Mouse (Mus musculus) CH12.LX (cell line): Measurements from ENCODE around the gene Ptgr2.

Source experiments
- BHLHE40 ChIP-seq: IDR thresholded peaks from 2 replicates; pipeline ENCODE4 v1.6.1; 2011; ENCODE audit warnings: mild to moderate bottlenecking, low read depth, low read length, improper control_type of control experiment
- CTCF ChIP-seq, 2 experiments: IDR thresholded peaks in 1 of 2; conservative IDR thresholded peaks in 1 of 2; 2 replicates each; pipeline ENCODE4 v1.5.1; 2011 to 2012; ENCODE audit warnings: low read depth in 2 of 2, low read length in 2 of 2, improper control_type of control experiment in 1 of 2, inconsistent platforms in 1 of 2, mild to moderate bottlenecking in 1 of 2, moderate library complexity in 1 of 2
- MAZ ChIP-seq: IDR thresholded peaks from 2 replicates; pipeline ENCODE4 v1.6.1; 2012; ENCODE audit warnings: low read depth, mild to moderate bottlenecking, inconsistent platforms, low read length, improper control_type of control experiment, moderate library complexity
- POLR2A ChIP-seq: IDR thresholded peaks from 2 replicates; pipeline ENCODE4 v1.6.1; 2011; ENCODE audit warnings: low read depth, mild to moderate bottlenecking, improper control_type of control experiment, low read length

DNA sequence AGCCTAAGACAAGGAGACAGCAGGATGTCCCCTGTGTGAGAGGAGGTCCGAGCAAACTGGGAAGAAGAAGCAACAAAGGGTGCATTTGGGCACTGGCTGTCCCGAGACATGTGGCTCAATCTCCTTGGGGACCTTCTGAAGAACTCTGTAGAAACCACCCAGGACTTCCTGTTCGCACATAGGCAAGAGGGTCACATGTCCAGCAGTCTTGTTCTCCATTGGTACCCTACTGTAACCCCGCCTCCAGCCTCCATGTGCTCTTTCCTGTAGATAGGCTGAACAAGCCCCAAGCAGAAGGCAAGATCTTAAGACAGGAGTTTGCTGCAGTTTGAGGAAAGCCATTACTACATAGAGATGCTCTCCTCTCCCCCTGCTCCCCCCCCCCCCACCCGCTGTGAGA lies 32.2 kb upstream of the Ptgr2 start:
- TF ChIP-seq MAZ: no peak
- no peak for TF ChIP-seq POLR2A
- no peak for TF ChIP-seq BHLHE40
- no peak for TF ChIP-seq CTCF (conservative IDR thresholded peaks at IDR 0.05 in 1 of 2, IDR thresholded peaks at IDR 0.05 in 1 of 2; ENCODE audit: low read depth in 2 of 2, low read length in 2 of 2)
